Mouse (Mus musculus): ENCODE data around the gene Sbds.

Sbds gene

DNA sequence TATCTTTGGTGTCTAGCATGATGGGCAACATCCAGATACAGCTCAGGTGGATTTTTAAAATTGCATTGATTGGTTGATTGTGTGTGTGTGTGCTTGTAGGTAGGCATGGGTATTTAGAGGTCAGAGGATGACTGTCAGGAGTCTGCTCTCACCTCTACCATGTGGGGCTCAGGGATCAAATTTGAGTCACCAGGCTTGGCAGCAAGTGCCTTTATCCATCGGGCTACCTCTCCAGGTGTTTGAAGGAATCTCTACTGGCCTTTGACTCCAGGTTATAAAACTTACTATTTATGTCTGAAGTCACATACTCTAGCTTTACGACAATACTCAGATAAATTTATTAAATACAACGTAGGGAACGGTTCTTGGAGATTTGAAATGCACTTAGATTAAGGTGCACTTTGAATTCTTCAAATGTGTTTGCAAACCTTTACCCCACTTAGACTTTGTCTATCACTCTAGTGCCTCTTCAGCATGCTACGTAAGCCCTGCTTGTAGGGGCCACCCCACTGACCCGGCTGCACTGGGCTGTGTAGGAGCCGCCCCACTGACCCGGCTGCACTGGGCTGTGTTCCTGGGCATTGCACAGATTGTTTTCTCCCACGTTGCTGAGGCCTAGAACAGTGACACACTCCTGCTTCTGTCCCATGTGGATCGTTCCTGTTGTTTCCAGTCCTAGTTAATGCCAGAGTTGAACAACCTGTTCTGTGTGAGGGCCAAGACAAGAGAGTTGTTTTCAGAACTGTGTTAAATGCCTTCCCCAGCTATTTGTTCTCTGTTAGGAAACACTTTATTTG, 54.9 kb downstream of the Sbds start:
- DNase-seq (ENCODE audit: low spot score): no peak

DNA sequence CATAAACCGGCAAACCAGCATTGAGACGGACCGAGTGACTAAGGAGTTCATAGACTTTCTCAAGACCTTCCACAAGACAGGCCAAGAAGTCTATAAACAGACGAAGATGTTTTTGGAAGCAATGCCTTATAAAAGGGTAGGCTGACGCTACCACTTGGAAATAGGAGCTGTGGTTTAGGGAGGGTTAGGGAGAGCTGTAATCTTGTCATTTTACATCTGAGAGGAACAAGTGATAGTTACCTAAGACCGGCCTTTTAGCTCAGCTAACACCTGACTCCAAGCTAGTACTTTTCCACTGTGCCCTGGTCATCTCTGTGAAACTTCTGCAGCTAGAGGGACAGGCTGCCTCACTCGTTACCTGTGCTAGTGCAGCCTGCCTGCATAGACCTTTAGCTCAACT, 57.3 kb downstream of the Sbds start:
- no peak for DNase-seq (ENCODE audit: low spot score)

DNA sequence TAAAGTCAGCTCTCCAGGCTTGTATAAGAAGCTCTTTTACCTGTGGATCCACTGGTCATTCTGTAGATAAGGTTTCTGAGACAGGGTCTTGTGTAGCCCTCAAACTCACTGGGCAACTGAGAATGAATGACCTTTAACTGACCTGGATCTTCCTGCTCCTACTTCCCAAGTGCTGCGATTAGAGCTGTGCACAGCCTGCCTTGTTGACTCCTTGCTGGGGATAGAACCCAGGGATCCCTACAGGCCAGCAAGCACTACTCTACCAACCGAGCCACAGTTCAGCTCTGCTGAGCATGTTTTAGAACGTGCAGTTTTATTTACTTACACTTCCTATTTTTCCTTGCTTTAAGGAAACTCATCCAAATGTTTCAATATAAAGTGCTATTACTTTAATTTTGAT, 57.9 kb downstream of the Sbds start:
- DNase-seq (ENCODE audit: low spot score): no peak

DNA sequence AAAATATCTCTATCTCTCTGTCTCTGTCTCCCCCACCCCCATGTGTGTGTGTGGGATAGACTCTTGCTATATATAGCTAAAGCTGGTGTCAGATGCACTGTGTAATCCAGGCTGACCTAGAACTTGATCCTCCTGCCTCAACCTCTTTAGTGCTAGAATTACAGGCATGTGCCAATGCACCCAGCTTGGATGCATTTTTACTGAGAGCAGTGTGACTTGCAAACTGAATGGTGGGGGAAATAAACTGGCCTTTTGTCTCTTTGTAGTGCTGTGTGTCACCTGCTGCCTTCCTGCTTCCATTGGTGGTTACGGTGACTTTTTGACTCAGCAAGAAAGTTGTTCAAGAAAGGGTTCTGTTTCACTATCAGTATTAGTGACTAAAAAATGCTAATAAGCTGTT, 59.0 kb downstream of the Sbds start:
- DNase-seq (ENCODE audit: low spot score): no peak
